Mouse (Mus musculus) intestine, embryonic 16.5 days (tissue): ENCODE data around the gene Dynll2. TPM values are rescaled to one million over a fixed set of nuclear protein-coding genes. Genes with fewer than 3 reads are reported as not detected.

Experiments
- ATAC-seq: fragments of 200-750 bp; cut with Nextera tagmentation; 2 replicates; pipeline ENCODE4 v1.8.0; 2017; ENCODE audit warnings: moderate TSS enrichment, moderate library complexity
- H3K27ac ChIP-seq: fragments of 300-500 bp; sonication (generic); 2 replicates; pipeline ENCODE4 v1.5.1; 2014; ENCODE audit warnings: mild to moderate bottlenecking, low read length
- H3K27me3 ChIP-seq: fragments of 300-500 bp; sonication (generic); replicated peaks from 2 replicates; pipeline ENCODE4 v1.6.1; 2014; ENCODE audit warnings: low read length, control low read depth, mixed read lengths; ENCODE audit not compliant: control insufficient read depth, insufficient read depth
- H3K36me3 ChIP-seq: fragments of 300-500 bp; sonication (generic); 2 replicates; pipeline ENCODE4 v1.6.1; 2014; ENCODE audit warnings: low read length, control low read depth; ENCODE audit not compliant: control insufficient read depth, insufficient read depth
- H3K4me1 ChIP-seq: fragments of 300-500 bp; sonication (generic); 2 replicates; pipeline ENCODE4 v1.6.1; 2014; ENCODE audit warnings: low read length, control low read depth, mixed read lengths; ENCODE audit not compliant: control insufficient read depth, insufficient read depth
- H3K4me2 ChIP-seq: fragments of 300-500 bp; sonication (generic); 2 replicates; pipeline ENCODE4 v1.6.1; 2014; ENCODE audit warnings: low read depth, low read length, control low read depth
- H3K4me3 ChIP-seq: fragments of 300-500 bp; sonication (generic); 2 replicates; pipeline ENCODE4 v1.5.1; 2014; ENCODE audit warnings: mild to moderate bottlenecking, low read length
- H3K9ac ChIP-seq: fragments of 300-500 bp; sonication (generic); 2 replicates; pipeline ENCODE4 v1.6.1; 2014; ENCODE audit warnings: low read depth, low read length
- H3K9me3 ChIP-seq: fragments of 300-500 bp; sonication (generic); 2 replicates; pipeline ENCODE4 v1.6.1; 2016; ENCODE audit warnings: low read length, control low read depth; ENCODE audit not compliant: control insufficient read depth
- WGBS: fragments of 180-500 bp; shearing (Covaris S2); extraction: QIAGEN DNeasy Blood & Tissue Kit; methylation state at CpG from one replicate; pipeline ENCODE4 v1.1.7; 2014; 5-methylcytosine and 5-hydroxymethylcytosine counted together
- polyA plus RNA-seq: library from polyadenylated mRNA; unstranded; fragments of >200 nt; fragmentation: Nextera tagmentation; extraction: Ambion mirVana; gene quantifications from 2 replicates; pipeline ENCODE4 v1.2.1, GENCODE M21; 2015

The Dynll2 gene
- polyA plus RNA-seq, 1 experiment from 2014 or later: 27.9 TPM

- H3K27ac ChIP-seq: no peak overlapping the region
- H3K4me2 ChIP-seq: no peak overlapping the region
- 14% methylated on average over 11 of the region's 11 CpGs for WGBS
- peak; percentile 34; the same call in 1 of the 2 replicates for ATAC-seq
- no peaks in the 10 kb centered on the region for H3K36me3 ChIP-seq
- H3K9me3 ChIP-seq: no peaks in the 10 kb centered on the region
- 0 out of 2 replicates have a peak overlapping the region, but pooled peaks have one; percentile 24 for H3K9ac ChIP-seq
- peaks cover 6% of the 10 kb centered on the region for H3K4me1 ChIP-seq
- H3K4me3 ChIP-seq: no peak overlapping the region
- no peaks in the 10 kb centered on the region for H3K27me3 ChIP-seq
These were observed 12.7 kb downstream of the Dynll2 start for GRCm38 (mm10) chr11:87974477-87975181.

DNA sequence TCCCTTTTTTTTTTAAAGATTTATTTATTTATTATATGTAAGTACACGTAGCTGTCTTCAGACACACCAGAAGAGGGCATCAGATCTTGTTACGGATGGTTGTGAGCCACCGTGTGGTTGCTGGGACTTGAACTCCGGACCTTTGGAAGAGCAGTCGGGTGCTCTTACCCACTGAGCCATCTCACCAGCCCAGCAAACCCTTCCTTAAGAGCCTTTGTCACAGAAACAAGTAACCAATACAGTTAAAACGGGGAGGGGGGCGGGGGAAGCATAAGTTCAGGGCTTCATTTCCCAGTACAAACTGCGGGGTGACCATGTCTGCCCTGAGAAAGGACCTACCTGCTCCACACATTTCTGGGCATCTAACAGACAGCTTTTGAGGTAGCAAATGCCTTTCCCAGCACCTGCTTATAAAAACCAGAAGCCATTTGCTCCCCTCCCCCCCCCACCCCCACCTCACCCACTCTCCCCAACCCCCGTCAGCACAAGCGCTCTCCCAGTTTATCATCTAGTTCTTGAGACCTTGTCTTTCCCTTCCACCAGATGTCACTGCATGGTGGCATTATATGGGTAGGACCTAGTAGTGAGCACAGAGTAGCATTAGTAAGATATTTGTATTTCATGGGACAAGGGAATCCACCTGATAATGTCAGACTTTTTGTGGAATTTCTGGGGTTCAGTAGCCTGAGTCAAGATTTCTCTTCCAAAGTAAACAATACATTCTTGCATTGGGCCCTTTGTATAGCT, 13.6 kb downstream of the Dynll2 start:
- no peaks in the 10 kb centered on the region for H3K36me3 ChIP-seq
- H3K4me3 ChIP-seq: no peak overlapping the region
- H3K27me3 ChIP-seq: no peaks in the 10 kb centered on the region
- H3K9ac ChIP-seq: no peak overlapping the region
- H3K4me2 ChIP-seq: no peak overlapping the region
- WGBS: 46% methylated on average over 10 of the region's 10 CpGs
- H3K9me3 ChIP-seq: no peaks in the 10 kb centered on the region
- peaks cover 6% of the 10 kb centered on the region for H3K4me1 ChIP-seq
- H3K27ac ChIP-seq: no peak overlapping the region
- ATAC-seq: no peak

DNA sequence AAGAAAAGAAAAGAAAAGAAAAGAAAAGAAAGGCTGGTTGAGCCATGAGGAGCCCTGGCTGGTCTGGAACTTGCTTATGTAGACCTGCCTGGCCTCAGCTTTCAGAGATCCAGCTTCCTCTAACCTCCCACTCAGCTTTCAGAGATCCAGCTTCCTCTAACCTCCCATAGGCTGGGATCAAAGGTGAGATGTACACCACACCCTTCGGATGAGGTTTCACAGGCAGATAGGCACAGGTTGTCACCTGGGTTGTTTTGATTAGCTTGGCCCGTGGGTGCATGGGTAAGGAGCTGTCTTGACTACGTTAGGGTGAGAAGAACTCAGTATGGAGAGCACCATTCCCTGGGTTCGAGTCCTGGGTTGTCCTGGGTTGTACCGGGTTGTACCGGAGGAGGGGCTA, 14.5 kb downstream of the Dynll2 start:
- Histone ChIP-seq H3K27me3 (no peaks in the 10 kb centered on the region), H3K9ac (no peak overlapping the region), H3K4me1 (peaks cover 11% of the 10 kb centered on the region), H3K27ac (no peak overlapping the region), H3K36me3 (no peaks in the 10 kb centered on the region), H3K4me3 (no peak overlapping the region), H3K9me3 (no peaks in the 10 kb centered on the region), H3K4me2 (no peak overlapping the region)
- 64% methylated on average over 6 of the region's 6 CpGs for WGBS
- ATAC-seq: peak; percentile 69

DNA sequence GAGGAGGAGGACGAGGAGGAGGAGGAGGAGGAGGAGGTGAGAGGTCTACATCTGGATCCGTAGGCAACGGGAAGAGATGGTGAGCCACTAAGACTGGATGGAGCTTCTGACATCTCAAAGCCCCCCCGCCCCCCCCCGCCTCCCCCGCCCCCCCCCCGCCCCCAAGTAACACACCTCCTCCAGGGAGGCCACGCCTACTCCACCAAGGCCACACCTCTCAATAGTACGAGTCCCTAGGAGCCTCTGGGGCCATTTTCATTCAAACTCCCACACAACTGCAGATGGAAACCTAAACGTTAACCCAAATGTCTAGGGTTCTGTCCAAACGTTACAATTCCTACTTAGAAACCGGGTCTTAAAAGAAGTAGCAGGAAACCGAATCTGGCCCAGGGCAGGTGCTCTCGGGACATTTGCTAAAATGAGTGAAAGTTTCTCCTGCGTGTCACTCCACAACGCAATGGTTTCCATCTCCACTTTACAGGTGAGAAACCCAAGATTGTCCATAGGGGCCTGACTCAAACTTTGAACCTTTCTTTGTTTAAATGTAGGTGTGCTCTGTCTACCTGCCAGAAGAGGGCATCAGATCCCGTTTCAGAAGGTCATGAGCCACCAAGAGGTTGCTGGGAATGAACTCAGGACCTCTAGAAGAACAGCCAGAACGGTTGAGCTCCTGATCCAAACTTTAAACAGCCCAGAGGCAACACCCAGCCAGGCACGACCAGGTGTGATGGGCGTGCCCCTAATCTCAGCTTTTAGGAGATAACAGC, 18.8 kb downstream of the Dynll2 start:
- Histone ChIP-seq H3K9me3 (no peaks in the 10 kb centered on the region), H3K27ac (no peak overlapping the region), H3K4me3 (no peak overlapping the region), H3K4me1 (peaks cover 9% of the 10 kb centered on the region; the same call in 1 of the 2 replicates), H3K9ac (no peak overlapping the region), H3K4me2 (peak overlapping the region; percentile 64; the same call in 1 of the 2 replicates), H3K36me3 (no peaks in the 10 kb centered on the region), H3K27me3 (no peaks in the 10 kb centered on the region)
- WGBS: 15% methylated on average over 17 of the region's 20 CpGs
- ATAC-seq: peak; percentile 52; the same call in 1 of the 2 replicates

DNA sequence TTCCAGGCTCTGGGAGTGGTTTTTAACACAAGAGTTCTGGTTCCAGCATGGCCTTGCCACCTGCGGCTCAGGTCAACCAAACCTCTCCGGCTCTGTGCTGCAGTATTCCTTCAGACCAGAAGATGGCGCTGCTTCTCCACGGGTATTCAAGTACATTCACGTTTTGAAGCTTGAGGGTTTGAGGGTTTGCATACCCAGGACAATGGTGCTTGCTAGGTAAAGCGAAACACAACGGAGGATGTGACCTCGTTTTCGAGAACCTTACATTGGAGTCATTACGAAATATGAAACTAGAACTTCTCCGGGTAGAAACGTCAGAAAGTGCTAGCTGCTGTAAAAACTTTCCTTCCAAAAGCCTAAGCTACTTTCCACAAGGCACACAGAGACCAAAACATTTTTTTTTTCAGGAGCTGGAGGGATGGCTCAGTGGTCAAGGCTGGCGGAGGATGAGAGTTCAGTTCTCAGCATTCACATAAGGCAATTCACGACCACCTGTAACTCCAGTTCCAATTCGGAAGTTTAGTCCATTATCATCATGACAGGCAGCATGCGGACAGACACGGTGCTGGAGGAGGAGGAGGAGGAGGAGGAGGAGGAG, 19.5 kb downstream of the Dynll2 start:
- Histone ChIP-seq H3K4me3 (peak overlapping the region; percentile 34), H3K9ac (no peak overlapping the region), H3K27me3 (no peaks in the 10 kb centered on the region), H3K9me3 (no peaks in the 10 kb centered on the region), H3K27ac (no peak overlapping the region), H3K36me3 (no peaks in the 10 kb centered on the region), H3K4me1 (peaks cover 9% of the 10 kb centered on the region; the same call in 1 of the 2 replicates), H3K4me2 (peak overlapping the region; percentile 64)
- peak; percentile 39; the same call in 1 of the 2 replicates for ATAC-seq
- 3% methylated on average over 17 of the region's 17 CpGs for WGBS

- no peaks in the 10 kb centered on the region for H3K9me3 ChIP-seq
- H3K4me3 ChIP-seq: no peak overlapping the region
- H3K9ac ChIP-seq: no peak overlapping the region
- no peak overlapping the region for H3K27ac ChIP-seq
- no peaks in the 10 kb centered on the region for H3K27me3 ChIP-seq
- ATAC-seq: 0 out of 2 replicates have a peak, but pooled peaks have one; percentile 12
- peaks cover 9% of the 10 kb centered on the region; the same call in 1 of the 2 replicates for H3K4me1 ChIP-seq
- no peaks in the 10 kb centered on the region for H3K36me3 ChIP-seq
- no peak overlapping the region for H3K4me2 ChIP-seq
- 34% methylated on average over 10 of the region's 10 CpGs for WGBS
These were observed 21.1 kb downstream of the Dynll2 start for GRCm38 (mm10) chr11:87966214-87966613.

DNA sequence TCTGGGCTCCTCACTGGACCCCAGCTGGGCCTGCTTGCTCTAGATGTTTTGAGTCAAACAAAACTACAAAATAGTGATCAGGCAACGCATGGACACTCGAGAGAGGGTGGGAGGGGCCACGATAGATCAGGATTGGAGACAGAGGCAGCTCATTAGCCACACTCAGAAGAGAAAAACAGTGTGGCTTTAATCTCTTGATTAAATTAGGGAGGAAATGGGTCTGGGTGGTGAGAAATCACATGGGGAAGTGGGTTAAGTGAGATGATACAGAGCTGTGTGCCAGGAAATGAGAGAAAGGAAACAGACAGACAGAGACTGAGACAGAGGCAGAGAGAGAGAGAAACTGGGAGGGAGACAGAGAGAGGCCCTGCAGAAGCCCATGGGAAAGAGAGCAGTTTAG, 22.0 kb downstream of the Dynll2 start:
- ATAC-seq: no peak
- Histone ChIP-seq H3K9me3 (no peaks in the 10 kb centered on the region), H3K4me1 (peaks cover 9% of the 10 kb centered on the region; the same call in 1 of the 2 replicates), H3K4me2 (no peak overlapping the region), H3K27ac (no peak overlapping the region), H3K36me3 (no peaks in the 10 kb centered on the region), H3K9ac (no peak overlapping the region), H3K27me3 (no peaks in the 10 kb centered on the region), H3K4me3 (no peak overlapping the region)
- 52% methylated on average over 3 of the region's 3 CpGs for WGBS

GRCm38 (mm10) chr11:87957066-87957465, 30.3 kb downstream of the Dynll2 start:
- Histone ChIP-seq H3K36me3 (no peaks in the 10 kb centered on the region), H3K27me3 (no peaks in the 10 kb centered on the region), H3K4me2 (no peak overlapping the region), H3K27ac (no peak overlapping the region), H3K9me3 (no peaks in the 10 kb centered on the region), H3K4me1 (no peaks in the 10 kb centered on the region), H3K9ac (no peak overlapping the region), H3K4me3 (no peak overlapping the region)
- no peak for ATAC-seq
- 35% methylated on average over 7 of the region's 7 CpGs for WGBS

DNA sequence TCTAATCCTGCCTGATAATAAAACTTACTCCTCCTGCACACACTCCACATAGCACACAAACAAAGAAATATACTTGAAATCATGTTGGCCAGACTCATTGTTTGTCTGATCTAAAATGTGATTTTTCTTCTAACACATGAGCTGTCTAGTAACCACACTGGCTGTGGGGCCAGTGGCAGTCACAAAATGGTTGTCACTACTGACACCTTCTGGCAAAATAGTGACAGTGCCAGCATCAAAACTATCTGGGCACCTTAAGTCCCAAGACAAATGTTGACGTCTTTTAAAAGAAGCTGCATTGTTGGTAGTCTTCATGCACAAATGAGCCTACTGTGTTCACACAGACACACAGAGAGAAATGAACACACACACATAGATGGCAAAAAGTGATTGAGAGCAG, 32.2 kb downstream of the Dynll2 start:
- Histone ChIP-seq H3K4me1 (no peaks in the 10 kb centered on the region), H3K36me3 (no peaks in the 10 kb centered on the region), H3K9me3 (no peaks in the 10 kb centered on the region), H3K4me3 (no peak overlapping the region), H3K9ac (no peak overlapping the region), H3K27ac (no peak overlapping the region), H3K27me3 (no peaks in the 10 kb centered on the region), H3K4me2 (no peak overlapping the region)
- WGBS: 3% methylated on average over 1 of the region's 1 CpGs
- no peak for ATAC-seq
